Mouse (Mus musculus): ENCODE measurements around the gene Bace2.

Bace2 gene

GRCm38 (mm10) chr16:97474671-97475070 is 118.1 kb downstream of the Bace2 start:
- no peak for DNase-seq

- DNase-seq = no peak
Observed at GRCm38 (mm10) chr16:97475581-97475980, 119.0 kb downstream of the Bace2 start.

GRCm38 (mm10) chr16:97476524-97476923 is 120.0 kb downstream of the Bace2 start:
- no peak for DNase-seq

- DNase-seq = no peak
Observed at GRCm38 (mm10) chr16:97478655-97479054, 122.1 kb downstream of the Bace2 start.

- DNase-seq = no peak
Observed at GRCm38 (mm10) chr16:97492369-97492768, 135.8 kb downstream of the Bace2 start.
